Mouse (Mus musculus) kidney, adult 8-10 months (tissue): Measurements from ENCODE around the gene Olfr1453.
"Not testable (repeated sequence)": the region's sequence is repeated elsewhere in the genome, so short reads cannot be mapped to it uniquely, and the experiment has no call there.

ENCODE experiments used
- DNase-seq, 2 experiments: peaks; one replicate each; pipeline ENCODE4 v3.0.0; 2022

The Olfr1453 gene

DNA sequence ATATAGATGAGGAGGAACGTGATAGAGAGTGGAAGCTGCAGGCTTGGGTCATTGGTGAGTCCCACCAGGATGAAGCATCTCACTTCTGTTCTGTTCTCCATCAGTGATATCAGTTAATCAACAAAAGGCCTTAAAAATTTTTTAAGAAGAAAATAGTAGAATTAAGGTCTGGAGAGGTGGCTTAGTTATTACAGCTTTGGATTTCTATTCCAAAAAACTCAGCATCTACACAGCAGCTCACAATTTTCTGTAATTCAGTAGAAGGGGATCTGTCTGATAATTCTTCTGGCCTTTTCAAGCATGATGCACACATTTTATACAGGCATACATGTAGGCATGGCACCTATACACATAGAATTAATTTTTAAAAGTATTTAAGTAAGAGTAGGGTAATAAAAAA, at the start of gene Olfr1453:
Olfr1453 (minus strand) TSS at position 101 of the 400 bp plus-strand sequence.
- DNase-seq, result no peak

DNA sequence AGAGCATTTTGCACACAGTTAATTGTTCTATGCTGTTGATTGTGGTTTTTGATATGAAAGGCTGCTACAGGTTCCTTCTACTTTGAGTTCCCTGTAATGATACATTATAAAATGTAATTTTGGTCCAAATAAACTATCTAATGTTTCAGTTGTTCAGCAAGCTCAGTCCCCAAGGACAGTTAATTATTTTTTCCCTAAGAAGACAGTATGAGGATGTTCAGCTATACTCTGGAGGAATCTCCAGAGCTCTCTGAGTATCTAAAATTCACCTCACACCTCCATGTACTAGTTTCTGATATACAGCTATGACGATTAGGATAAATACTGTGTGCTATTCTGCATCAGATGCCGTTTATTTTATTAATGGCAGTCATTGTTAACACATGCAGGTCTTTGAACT, 32.2 kb upstream of the Olfr1453 start, which contains the start of gene Olfr1454:
Olfr1454 (plus strand) TSS at position 301 of the 400 bp plus-strand sequence.
- no peak for DNase-seq

DNA sequence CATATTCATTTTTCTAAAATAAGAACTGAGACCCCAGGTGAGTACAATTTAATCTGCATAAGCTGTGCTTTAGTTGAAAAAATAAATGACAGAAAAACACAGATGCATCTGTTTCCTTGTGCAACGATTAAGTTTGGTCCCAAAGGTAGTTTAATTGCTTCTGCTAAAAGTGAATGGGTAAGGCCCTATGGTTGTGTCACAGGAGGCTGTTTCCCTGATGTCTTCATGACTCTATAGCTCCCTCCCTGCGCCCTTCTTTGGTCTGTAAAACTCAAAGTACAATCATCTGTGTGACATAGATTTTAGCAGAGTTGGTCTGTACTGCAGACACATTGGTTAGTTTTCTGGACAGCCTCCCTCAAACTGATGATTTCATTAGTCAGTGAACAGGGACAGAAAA, 33.4 kb downstream of the Olfr1453 start, which contains the start of gene Olfr1451:
Olfr1451 (plus strand) TSS at position 301 of the 400 bp plus-strand sequence.
- no peak for DNase-seq

DNA sequence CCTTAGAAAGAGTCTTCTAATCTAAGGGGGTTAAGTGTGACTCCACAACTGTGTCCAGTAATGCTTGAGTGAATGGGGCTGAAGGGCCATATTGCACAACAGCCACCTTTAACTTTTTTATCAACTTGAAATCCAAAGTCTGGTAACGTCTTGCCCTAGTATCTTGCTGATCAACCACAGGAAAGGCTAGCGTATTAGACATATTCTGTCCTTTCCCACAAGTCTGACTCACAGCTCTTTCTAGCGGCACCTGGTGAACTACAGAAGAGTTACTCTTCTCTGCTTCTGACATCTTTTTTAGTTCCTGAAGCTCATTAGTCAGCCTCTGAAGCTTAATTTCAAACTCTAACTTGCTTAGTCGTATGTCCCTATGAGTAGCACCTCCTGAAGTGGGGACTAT, 35.8 kb downstream of the Olfr1453 start:
- DNase-seq, result not testable (repeated sequence)
